Mouse (Mus musculus) limb, embryonic 10.5 days (tissue): ENCODE measurements around the gene Trmt11. TPM values are rescaled to one million over a fixed set of nuclear protein-coding genes. Genes with fewer than 3 reads are reported as not detected.
"Not testable (repeated sequence)": the region's sequence is repeated elsewhere in the genome, so short reads cannot be mapped to it uniquely, and the experiment has no call there.

ENCODE experiments used
- DNase-seq: peaks from one replicate; pipeline ENCODE4 v3.0.0-alpha.2; 2017; ENCODE audit warnings: low spot score
- H3K27ac ChIP-seq: fragments of 300-500 bp; sonication (generic); 2 replicates; pipeline ENCODE4 v1.5.1; 2016; ENCODE audit warnings: mild to moderate bottlenecking
- H3K27me3 ChIP-seq: fragments of 300-500 bp; sonication (generic); 2 replicates; pipeline ENCODE4 v1.6.1; 2016; ENCODE audit warnings: low read depth, mild to moderate bottlenecking; ENCODE audit not compliant: poor library complexity, severe bottlenecking
- H3K36me3 ChIP-seq: fragments of 300-500 bp; sonication (generic); 2 replicates; pipeline ENCODE4 v1.6.1; 2016; ENCODE audit warnings: mild to moderate bottlenecking, moderate library complexity
- H3K4me1 ChIP-seq: fragments of 300-500 bp; sonication (generic); 2 replicates; pipeline ENCODE4 v1.6.1; 2016
- H3K4me3 ChIP-seq: fragments of 300-500 bp; sonication (generic); 2 replicates; pipeline ENCODE4 v1.5.1; 2016; ENCODE audit warnings: mild to moderate bottlenecking, moderate library complexity
- H3K9me3 ChIP-seq: fragments of 300-500 bp; sonication (generic); replicated peaks from 2 replicates; pipeline ENCODE4 v1.6.1; 2016; ENCODE audit warnings: mild to moderate bottlenecking
- WGBS: fragments of 180-500 bp; shearing (Covaris S2); methylation state at CpG from one replicate; pipeline ENCODE4 v1.1.7; 2016; 5-methylcytosine and 5-hydroxymethylcytosine counted together
- polyA plus RNA-seq: library from polyadenylated mRNA; unstranded; fragments of >200 nt; fragmentation: Nextera tagmentation; extraction: Ambion mirVana; gene quantifications from 2 replicates; pipeline ENCODE4 v1.2.1, GENCODE M21; 2016

The Trmt11 gene
- 32.6 and 36.2 TPM in 2 replicates for polyA plus RNA-seq

DNA sequence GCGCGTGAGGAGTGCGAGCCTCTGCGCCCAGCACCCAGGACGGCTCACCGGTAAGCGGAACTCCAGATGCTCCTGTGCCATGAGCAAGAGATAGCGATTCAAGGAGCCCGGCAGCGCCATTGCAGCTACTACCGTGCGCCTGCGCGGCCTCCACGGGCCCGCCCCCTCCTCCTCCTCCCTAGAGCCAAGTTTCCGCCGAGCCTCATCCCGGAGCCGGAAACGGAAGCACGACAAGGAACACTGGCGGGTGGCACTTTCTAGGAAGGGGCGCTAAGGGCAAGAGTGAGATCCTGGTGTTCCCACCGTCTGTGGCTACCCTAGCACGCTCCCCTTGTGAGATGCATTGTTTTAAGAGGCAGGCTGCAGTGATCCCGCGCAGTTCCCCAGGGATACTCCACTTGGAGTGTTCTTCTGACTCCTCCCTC is at the start of gene Trmt11:
TSS of gene Trmt11 (minus strand) at position 208 of the 425 bp plus-strand sequence.
- Histone ChIP-seq H3K27ac (peak within 1 kb of the TSS; percentile 94), H3K4me3 (peak within 1 kb of the TSS; percentile 83), H3K36me3 (peaks cover 18% of the 10 kb centered on the region), H3K27me3 (no peaks in the 10 kb centered on the region), H3K9me3 (no peaks in the 10 kb centered on the region), H3K4me1 (peaks cover 8% of the 10 kb centered on the region)
- under 1% methylated on average over 28 of the region's 28 CpGs for WGBS
- DNase-seq: peak; percentile 94

DNA sequence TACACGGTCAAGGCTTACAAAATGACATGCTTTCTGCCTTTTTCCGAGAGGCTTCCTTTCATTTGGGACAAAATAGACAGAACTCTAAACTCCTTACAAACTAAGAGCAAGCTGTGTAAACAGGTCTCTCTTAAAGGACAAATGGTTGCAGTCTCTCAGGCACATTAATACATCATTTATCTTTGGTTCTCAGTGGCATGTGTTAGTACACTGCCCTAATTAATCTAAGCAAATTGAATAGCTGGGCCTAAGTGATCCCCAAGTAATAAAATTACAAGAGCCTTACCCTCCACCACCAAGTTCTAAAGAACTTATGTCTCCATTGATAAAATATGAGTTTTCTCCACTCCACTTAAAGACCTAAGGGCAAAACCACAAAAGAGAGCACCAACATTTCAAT is 47.1 kb upstream of the Trmt11 start:
- WGBS: 54% methylated on average over 2 of the region's 2 CpGs
- no peak for DNase-seq
- Histone ChIP-seq H3K4me1 (no peaks in the 10 kb centered on the region; the same call in 1 of the 2 replicates), H3K27ac (no peak overlapping the region), H3K9me3 (no peaks in the 10 kb centered on the region), H3K4me3 (no peak overlapping the region), H3K36me3 (peaks cover 19% of the 10 kb centered on the region), H3K27me3 (no peaks in the 10 kb centered on the region)

DNA sequence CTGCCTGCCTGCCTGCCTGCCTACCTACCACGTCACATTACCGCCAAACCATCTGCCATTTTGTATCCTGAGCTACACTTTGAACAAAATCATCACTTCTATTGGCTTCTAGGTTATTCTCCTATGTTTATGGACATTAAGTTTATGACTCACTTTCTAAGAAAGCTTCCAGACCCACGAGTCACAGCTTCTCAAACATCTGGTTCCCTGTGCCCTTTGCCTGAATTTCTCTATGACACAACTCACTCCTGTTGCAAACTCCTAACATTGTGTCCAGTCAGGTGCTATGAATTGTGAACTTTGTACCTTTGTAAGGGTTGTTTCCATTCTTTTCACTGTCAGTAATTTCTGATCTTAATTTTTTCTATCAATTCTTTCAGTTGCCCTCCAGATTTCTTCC is 37.7 kb upstream of the Trmt11 start:
- Histone ChIP-seq H3K4me3 (no peak overlapping the region), H3K4me1 (no peaks in the 10 kb centered on the region), H3K9me3 (no peaks in the 10 kb centered on the region), H3K27ac (no peak overlapping the region), H3K36me3 (no peaks in the 10 kb centered on the region), H3K27me3 (no peaks in the 10 kb centered on the region)
- WGBS: 92% methylated on average over 3 of the region's 3 CpGs
- no peak for DNase-seq

DNA sequence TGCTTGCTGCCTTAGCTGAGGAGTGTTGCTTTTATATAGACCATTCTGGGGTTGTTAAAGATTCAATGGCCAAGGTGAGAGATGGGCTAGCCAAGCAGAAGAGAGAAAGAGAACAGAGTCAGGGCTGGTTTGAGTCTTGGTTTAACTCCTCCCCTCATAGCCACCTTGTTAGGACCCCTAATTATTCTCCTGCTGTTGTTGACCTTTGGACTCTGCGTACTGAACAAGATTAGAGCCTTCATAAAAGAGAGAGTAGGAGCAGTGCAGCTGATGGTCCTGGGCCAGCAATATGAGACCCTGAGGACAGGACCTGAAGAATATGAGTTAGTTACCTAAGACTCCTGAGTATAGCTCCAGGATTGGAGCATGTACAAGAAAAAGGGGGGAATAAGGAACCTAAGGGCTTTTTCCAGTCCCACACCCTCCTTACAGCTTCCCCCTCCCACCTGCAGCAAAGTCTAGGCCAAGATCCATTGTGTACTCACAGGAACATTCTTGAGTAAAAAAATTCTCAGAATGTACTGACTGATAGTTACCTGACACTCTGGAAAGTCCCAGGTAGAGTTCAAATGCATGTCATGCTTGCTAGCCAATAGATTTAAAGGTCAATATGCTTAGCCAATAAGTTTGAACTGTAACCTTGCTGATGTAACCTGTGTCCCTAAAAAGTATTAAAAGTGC is 36.1 kb upstream of the Trmt11 start:
- not testable (repeated sequence) for H3K9me3 ChIP-seq, H3K27ac ChIP-seq, H3K4me3 ChIP-seq, H3K4me1 ChIP-seq, H3K36me3 ChIP-seq, DNase-seq, H3K27me3 ChIP-seq
- WGBS: 80% methylated on average over 1 of the region's 1 CpGs

DNA sequence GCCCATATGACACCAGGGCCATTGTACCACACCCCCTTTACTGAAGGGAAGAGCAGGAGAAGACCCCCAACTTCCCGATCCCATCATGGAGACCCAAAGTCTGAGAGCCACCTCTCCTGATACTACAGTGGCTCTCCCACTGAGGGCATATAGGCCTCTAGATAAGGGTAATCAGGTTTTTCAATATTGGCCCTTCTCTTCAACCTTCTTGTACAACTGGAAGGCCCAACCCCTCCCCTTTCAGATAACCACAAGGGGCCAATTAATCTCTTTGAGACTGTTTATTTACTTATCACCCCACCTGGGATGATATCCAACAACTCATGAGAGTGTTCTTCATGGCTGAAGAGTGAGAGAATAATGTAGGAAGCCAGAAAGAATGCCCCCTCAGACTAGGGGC is 32.2 kb upstream of the Trmt11 start:
- H3K27ac ChIP-seq: no peak overlapping the region
- no peak for DNase-seq
- H3K27me3 ChIP-seq: no peaks in the 10 kb centered on the region
- H3K36me3 ChIP-seq: no peaks in the 10 kb centered on the region
- no peaks in the 10 kb centered on the region for H3K4me1 ChIP-seq
- 97% methylated on average over 1 of the region's 1 CpGs for WGBS
- no peaks in the 10 kb centered on the region for H3K9me3 ChIP-seq
- no peak overlapping the region for H3K4me3 ChIP-seq

DNA sequence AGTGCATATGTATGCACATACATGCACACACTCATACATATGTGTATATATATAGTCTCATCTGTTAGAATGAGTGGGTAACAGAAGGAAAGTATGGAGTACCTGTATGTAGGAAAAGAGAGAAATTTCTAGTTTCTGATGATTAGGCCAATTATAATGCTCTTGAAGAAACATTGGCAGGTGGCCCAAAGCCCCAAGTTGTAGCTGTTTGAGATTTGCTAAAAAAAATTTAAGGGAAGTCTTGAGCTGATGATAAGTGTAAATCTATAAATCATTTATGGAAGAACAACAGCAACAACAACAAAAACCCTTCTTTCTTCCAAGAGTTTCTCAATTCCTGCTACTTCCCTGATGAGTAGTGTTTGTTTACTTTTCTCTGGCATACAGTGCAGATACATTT is 29.4 kb upstream of the Trmt11 start:
- no peaks in the 10 kb centered on the region for H3K4me1 ChIP-seq
- no peak for DNase-seq
- H3K9me3 ChIP-seq: no peaks in the 10 kb centered on the region
- H3K4me3 ChIP-seq: no peak overlapping the region
- H3K27me3 ChIP-seq: no peaks in the 10 kb centered on the region
- H3K36me3 ChIP-seq: no peaks in the 10 kb centered on the region
- H3K27ac ChIP-seq: no peak overlapping the region

DNA sequence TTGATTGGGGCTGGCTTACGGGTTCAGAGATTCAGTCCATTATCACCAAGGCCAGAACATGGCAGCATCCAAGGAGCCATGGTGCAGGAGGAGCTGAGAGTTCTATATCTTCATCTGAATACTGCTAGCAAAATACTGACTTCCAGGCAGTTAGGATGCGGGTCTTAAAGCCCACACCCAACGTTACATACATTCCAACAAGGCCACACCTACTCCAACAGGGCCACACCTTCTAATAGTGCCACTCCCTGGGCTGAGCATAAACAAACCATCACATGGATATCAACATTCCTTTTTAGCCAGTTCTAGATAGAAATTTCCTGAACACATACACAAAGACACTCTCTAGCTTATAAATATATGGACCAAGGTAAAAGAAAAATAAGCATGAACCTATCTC is 29.0 kb upstream of the Trmt11 start, which contains the start of gene Hint3:
TSS of gene Hint3 (minus strand) at position 120 of the 400 bp plus-strand sequence.
- H3K36me3 ChIP-seq: no peaks in the 10 kb centered on the region
- 93% methylated on average over 3 of the region's 3 CpGs for WGBS
- H3K9me3 ChIP-seq: no peaks in the 10 kb centered on the region
- DNase-seq: no peak
- H3K4me1 ChIP-seq: no peaks in the 10 kb centered on the region
- no peak within 1 kb of the TSS for H3K4me3 ChIP-seq
- H3K27me3 ChIP-seq: no peaks in the 10 kb centered on the region
- H3K27ac ChIP-seq: no peak within 1 kb of the TSS

DNA sequence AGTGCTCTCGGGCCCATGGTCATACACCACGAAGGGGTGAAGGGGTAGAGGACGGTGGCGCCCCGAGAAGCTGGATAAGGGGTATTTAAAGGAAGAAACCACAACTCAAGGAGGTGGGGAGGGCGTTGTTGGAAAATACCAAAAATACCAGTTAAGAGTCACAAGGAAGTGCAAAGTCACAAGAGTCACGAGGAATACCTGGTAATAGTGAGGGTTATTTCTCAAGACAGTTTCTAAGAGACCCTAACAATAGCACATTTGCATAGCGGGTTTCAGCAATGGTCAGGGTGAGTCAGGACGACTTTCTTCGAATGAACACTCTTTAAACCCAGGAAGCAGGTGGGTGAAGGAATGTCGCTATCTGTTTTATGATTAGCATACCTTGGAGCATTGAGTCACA is 27.9 kb upstream of the Trmt11 start:
- not testable (repeated sequence) for H3K9me3 ChIP-seq, H3K36me3 ChIP-seq, H3K4me1 ChIP-seq, H3K4me3 ChIP-seq, H3K27ac ChIP-seq, DNase-seq, H3K27me3 ChIP-seq
- 94% methylated on average over 11 of the region's 11 CpGs for WGBS

DNA sequence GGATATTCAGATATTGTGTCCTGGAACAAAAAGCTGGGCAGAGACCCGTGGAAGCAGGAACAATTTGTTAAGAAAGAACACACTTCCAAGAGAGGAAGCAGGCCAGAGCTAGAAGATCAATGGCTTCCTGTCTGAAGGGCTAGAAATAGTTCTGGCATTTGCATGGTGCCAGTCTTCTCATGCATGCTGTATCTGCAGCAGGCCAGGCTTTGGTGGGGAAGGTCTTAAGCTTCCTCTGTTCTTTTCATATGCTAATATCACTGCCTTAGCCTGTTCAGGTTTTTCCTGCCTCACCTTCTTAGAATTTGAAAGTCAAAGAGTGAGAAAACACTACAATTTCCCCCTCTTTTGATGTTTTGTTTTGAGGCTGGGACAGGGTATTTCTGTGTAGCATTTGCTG is 27.0 kb upstream of the Trmt11 start:
- 43% methylated on average over 1 of the region's 1 CpGs for WGBS
- H3K4me1 ChIP-seq: no peaks in the 10 kb centered on the region
- no peak overlapping the region for H3K4me3 ChIP-seq
- no peak for DNase-seq
- no peak overlapping the region for H3K27ac ChIP-seq
- H3K27me3 ChIP-seq: no peaks in the 10 kb centered on the region
- no peaks in the 10 kb centered on the region for H3K9me3 ChIP-seq
- H3K36me3 ChIP-seq: no peaks in the 10 kb centered on the region

DNA sequence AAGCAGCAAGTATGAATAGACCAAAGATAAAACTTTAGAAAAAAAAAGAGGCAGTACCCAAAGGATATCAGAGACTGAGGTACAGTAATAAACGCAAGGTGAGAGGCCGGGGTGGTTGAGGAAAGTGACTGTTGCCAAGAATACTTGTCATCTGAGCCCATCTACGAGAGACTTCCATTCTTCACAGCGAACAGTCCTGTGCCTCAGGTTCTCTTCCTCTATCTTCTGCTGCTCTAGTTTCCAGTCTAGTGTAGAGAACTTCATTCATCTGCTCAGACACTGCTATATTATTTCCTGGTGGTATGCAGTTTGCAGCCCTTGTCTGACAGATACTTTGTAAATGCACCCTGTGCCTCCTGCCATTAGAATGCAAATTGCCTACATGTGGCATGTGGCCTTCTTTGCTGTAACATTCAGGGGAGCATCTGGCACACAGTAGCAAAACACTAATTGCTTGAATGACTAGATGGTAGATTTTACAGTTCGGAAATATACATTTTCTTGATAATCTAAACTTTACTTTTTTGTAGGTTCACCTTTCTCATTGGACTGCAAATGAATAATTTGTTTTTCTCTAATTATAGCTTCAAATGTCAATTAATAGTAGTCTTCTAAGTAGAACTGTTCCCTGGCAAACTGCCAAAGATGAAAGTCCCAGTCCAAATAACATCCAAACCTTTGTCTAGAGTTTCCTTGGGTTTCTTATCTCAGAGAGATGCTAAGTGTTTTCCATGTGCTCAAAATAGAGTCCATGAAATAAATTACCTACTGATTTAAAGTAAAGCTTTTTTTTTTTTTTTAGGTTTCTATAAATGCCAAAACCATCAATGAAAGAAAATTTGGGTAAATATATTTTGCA is 23.8 kb upstream of the Trmt11 start:
- no peak for DNase-seq
- 75% methylated on average over 5 of the region's 5 CpGs for WGBS
- Histone ChIP-seq H3K9me3 (no peaks in the 10 kb centered on the region), H3K27ac (no peak overlapping the region), H3K4me3 (no peak overlapping the region), H3K36me3 (no peaks in the 10 kb centered on the region), H3K4me1 (no peaks in the 10 kb centered on the region), H3K27me3 (no peaks in the 10 kb centered on the region)

DNA sequence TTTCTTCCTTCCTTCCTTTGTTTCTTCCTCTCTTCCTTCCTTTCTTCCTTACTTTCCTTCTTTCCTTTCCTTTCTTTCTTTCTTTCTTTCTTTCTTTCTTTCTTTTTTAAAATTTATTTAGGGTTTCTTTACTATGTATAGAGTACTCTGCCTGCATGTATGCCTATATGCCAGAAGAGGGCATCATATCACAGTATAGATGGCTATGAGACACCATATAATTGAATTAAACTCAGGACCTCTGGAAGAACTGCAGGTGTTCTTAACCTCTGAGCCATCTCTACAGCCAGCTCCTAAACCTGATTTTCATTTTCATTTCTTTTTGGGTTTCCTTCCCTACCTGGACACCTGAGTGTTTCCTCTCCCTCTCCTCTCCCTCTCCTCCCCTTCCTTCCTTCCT is 22.4 kb upstream of the Trmt11 start:
- Histone ChIP-seq H3K9me3 (no peaks in the 10 kb centered on the region), H3K36me3 (no peaks in the 10 kb centered on the region), H3K4me1 (no peaks in the 10 kb centered on the region), H3K4me3 (no peak overlapping the region), H3K27ac (no peak overlapping the region), H3K27me3 (no peaks in the 10 kb centered on the region)
- no peak for DNase-seq

DNA sequence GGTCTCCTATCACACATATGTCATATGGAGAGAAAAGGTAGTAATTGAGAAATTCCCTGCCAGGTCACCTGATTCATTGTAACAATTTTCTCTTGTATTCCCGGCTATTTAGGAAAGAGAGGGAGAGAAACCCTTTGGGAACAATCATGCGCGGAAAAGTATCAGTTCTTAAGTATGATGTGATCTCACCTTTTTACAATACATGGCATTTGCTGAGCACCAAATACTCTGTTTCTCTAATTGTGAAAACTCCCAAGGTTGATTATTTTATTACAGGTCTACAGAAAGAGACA is 18.3 kb upstream of the Trmt11 start:
- peaks cover 5% of the 10 kb centered on the region; the same call in 1 of the 2 replicates for H3K4me1 ChIP-seq
- no peak for DNase-seq
- H3K9me3 ChIP-seq: no peaks in the 10 kb centered on the region
- peak overlapping the region; percentile 61 for H3K4me3 ChIP-seq
- no peaks in the 10 kb centered on the region for H3K36me3 ChIP-seq
- H3K27ac ChIP-seq: peak overlapping the region; percentile 90
- no peaks in the 10 kb centered on the region for H3K27me3 ChIP-seq
- WGBS: 47% methylated on average over 3 of the region's 3 CpGs

DNA sequence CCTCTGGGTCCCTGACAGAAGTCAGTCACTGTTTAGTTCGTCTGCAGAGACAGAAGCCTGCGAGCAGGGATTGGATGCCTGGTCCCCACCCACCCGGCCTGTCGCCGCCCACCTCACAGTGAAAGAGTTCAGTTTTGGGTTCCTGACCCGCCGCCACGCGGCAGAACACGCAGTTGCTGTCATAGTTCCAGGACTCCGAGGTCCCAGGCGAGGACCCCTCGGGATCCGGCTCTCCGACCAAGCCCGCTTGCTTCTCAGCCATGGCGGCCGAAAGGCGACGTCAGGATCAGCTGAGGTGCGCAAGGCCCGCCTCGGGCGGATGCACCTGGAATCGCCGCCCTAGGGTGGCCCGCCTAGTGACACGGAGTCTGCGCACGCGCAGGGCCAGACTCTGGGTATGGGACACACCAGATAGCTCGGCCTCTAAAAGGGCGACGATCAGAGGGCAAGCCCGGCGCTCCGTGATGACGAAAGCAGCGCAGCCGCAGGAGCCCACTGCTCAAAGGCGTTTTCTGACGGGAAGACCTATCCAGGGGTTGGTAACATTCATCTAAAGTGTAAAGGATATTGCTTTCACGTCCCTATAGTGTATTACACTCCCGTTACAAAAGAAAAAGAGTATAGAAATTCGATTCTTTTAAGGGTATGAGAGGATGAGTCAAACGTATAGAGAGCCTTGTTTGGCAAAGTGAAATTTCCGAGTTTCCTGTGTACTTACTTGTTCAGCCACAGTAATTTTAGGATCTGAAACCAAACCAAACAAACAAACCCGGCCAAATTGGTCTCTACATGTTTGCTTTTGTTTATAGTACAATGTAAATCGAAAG is 17.8 kb upstream of the Trmt11 start:
- Histone ChIP-seq H3K4me3 (peak overlapping the region; percentile 61), H3K27ac (peak overlapping the region; percentile 90), H3K27me3 (no peaks in the 10 kb centered on the region), H3K4me1 (peaks cover 5% of the 10 kb centered on the region; the same call in 1 of the 2 replicates), H3K9me3 (no peaks in the 10 kb centered on the region), H3K36me3 (no peaks in the 10 kb centered on the region)
- WGBS: 2% methylated on average over 49 of the region's 49 CpGs
- peak; percentile 97 for DNase-seq
